Mouse (Mus musculus) testis, adult 2 months (tissue): ENCODE measurements at regions not wholly inside any gene's neighbourhood (a gene's known extent, or its start where the extent isn't known, plus 50 kb on each side); places are given as distances from the start of the nearest gene placed in this dataset.

Source experiments
- H3K27ac ChIP-seq: fragments of 200-500 bp; 2 replicates; pipeline ENCODE4 v1.5.1; 2012; ENCODE audit warnings: low read depth, low read length; ENCODE audit not compliant: control insufficient read depth, insufficient read depth
- H3K27me3 ChIP-seq: fragments of 200-500 bp; 2 replicates; pipeline ENCODE4 v1.6.1; 2012; ENCODE audit warnings: mild to moderate bottlenecking, low read length, moderate library complexity; ENCODE audit not compliant: control insufficient read depth, insufficient read depth
- H3K36me3 ChIP-seq: fragments of 200-500 bp; 2 replicates; pipeline ENCODE4 v1.6.1; 2012; ENCODE audit warnings: mild to moderate bottlenecking, low read length; ENCODE audit not compliant: control insufficient read depth, insufficient read depth
- H3K4me1 ChIP-seq: fragments of 200-500 bp; 2 replicates; pipeline ENCODE4 v1.6.1; 2012; ENCODE audit warnings: low read length; ENCODE audit not compliant: control insufficient read depth, insufficient read depth
- H3K4me3 ChIP-seq: fragments of 200-500 bp; 2 replicates; pipeline ENCODE4 v1.5.1; 2012; ENCODE audit warnings: low read depth, mild to moderate bottlenecking, low read length, moderate library complexity, mixed read lengths; ENCODE audit not compliant: control insufficient read depth
- CTCF ChIP-seq: fragments of 200-500 bp; IDR thresholded peaks from 2 replicates; pipeline ENCODE4 v1.5.1; 2012; ENCODE audit warnings: low read depth, mild to moderate bottlenecking, inconsistent platforms, low read length, moderate library complexity; ENCODE audit not compliant: control insufficient read depth, insufficient read depth, insufficient replicate concordance
- POLR2A ChIP-seq: fragments of 200-500 bp; IDR thresholded peaks from 2 replicates; pipeline ENCODE4 v1.6.1; 2012; ENCODE audit warnings: low read depth, mild to moderate bottlenecking, inconsistent platforms, low read length, moderate library complexity; ENCODE audit not compliant: control insufficient read depth

DNA sequence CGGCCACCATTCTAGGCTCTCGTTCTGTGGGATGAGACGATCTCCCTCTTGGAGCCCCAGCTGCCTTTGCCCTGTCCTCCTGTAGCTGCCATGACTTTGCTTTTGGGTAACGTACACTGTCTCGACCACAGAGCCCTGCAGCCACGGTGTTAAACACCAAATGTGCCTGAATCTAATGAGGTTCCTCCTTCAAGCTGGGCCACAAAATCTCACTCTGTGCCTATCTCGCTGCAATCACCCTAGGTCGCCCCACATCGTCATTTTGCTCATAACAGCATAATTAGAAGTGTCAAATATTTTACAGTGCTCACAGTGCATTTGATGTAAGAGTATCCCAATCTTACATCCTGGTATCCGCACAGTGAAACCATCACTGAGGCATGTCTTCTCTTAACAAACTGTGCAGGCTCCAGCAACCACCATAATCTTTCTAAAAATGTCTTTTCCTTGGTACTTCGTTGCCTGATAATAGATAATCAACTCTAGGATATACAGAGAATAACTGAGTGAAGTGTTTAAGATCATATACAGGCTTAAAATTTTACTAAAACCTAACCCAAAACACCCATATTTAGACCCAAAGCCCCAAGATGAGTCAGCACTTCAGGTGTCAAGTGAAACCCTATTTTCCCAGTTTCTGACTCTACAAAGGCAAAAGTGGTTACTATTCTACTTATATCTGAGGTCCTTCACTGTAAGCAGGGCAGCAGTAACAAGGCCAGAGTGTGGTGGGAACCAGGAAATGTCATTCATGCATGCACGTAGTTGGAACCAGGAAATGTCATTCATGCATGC lies 219.8 kb upstream of the Hs6st1 start:
- Histone ChIP-seq H3K4me1 (no peaks in the 10 kb centered on the region; the same call in none of the 2 replicates), H3K27me3 (no peaks in the 10 kb centered on the region), H3K36me3 (no peaks in the 10 kb centered on the region), H3K4me3 (no peak overlapping the region), H3K27ac (no peak overlapping the region)
- TF ChIP-seq CTCF, result no peak
- no peak for TF ChIP-seq POLR2A

DNA sequence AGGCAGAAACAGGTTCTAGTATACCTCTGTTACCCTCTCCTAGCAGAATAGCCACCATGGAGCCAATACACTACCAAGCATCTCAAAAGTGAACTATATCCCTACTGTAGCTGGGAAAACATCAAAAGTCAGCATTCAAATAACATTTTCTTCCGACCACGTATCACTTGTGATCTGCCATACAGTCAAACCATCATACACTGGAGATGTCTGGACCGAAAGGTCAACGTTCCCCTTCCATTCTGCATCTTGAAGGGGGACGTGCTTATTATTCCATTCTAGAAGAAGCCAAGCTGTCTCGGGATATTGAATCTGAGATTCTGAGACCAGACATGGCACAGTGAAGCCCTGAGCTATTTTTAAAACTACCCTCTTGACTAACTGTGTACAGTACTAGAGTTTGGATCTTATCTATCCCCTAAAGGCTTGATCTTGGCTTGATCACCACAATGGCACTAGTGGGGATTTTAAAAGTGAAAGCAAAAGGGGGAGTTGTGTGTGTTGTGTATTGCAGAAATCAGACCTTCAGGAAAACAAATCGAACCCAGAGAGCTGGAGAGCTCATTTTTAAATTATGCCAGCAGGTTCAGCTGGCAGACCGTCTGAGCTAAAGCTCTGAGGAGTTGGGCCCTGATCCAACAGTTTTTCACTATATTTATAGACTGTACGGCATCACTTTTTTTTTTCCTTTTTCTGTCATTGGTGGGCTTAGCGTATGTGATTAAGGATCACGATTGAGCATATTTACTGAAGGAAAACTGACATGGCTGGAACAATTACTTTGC lies 218.6 kb upstream of the Hs6st1 start:
- TF ChIP-seq CTCF, result no peak
- TF ChIP-seq POLR2A, result no peak
- Histone ChIP-seq H3K36me3 (no peaks in the 10 kb centered on the region), H3K27ac (no peak overlapping the region), H3K4me1 (no peaks in the 10 kb centered on the region; the same call in none of the 2 replicates), H3K4me3 (peak overlapping the region; percentile 51), H3K27me3 (no peaks in the 10 kb centered on the region)

DNA sequence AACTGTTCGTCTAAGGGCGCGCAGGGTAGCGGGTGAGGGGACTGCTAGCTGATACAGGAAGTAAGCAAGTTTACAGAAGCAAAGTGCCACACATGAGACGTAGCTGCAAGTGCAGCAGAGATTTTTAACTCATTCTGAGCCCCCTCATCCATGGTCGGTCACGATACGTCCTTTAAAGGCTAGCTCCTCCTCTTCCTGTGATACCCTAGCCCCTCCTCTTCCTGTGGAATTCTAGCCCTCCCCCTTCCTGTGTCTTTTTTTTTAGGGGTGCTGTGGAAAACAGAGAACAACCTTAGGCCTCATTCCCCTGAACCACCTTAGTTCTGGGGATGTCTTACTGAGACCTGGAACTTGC lies 218.0 kb upstream of the Hs6st1 start:
- no peaks in the 10 kb centered on the region for H3K36me3 ChIP-seq
- no peaks in the 10 kb centered on the region; the same call in none of the 2 replicates for H3K4me1 ChIP-seq
- H3K27ac ChIP-seq, result no peak overlapping the region
- H3K4me3 ChIP-seq, result peak overlapping the region; percentile 51
- no peaks in the 10 kb centered on the region for H3K27me3 ChIP-seq
- TF ChIP-seq CTCF (no peak), POLR2A (no peak)

DNA sequence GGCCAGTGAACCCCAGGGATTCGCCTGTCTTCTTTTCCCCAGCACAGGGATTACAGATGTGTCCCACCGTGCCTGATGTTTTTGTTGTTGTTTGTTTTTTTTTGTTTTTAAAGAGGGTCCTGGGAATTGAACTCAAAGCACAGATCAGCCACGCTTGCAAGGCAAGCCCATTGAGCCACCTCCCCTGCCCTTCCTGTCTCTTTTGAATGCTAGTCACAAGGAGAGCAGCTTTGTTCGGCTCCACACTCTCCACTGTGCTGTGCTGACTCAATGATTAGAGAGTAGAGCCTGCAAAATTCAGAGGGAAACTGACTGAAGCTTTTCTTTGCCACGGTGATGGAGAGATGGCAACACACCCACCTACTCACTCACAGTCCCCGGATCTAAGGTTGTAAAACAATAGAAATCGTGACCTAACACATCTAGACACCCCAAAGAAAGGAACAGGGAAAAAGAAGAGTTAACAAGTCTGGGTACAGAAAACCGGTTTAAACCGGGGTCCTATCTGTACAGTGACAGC lies 217.6 kb upstream of the Hs6st1 start:
- no peak overlapping the region for H3K4me3 ChIP-seq
- no peaks in the 10 kb centered on the region; the same call in none of the 2 replicates for H3K4me1 ChIP-seq
- TF ChIP-seq CTCF, result no peak
- TF ChIP-seq POLR2A, result no peak
- H3K27me3 ChIP-seq, result no peaks in the 10 kb centered on the region
- H3K36me3 ChIP-seq, result no peaks in the 10 kb centered on the region
- no peak overlapping the region for H3K27ac ChIP-seq

DNA sequence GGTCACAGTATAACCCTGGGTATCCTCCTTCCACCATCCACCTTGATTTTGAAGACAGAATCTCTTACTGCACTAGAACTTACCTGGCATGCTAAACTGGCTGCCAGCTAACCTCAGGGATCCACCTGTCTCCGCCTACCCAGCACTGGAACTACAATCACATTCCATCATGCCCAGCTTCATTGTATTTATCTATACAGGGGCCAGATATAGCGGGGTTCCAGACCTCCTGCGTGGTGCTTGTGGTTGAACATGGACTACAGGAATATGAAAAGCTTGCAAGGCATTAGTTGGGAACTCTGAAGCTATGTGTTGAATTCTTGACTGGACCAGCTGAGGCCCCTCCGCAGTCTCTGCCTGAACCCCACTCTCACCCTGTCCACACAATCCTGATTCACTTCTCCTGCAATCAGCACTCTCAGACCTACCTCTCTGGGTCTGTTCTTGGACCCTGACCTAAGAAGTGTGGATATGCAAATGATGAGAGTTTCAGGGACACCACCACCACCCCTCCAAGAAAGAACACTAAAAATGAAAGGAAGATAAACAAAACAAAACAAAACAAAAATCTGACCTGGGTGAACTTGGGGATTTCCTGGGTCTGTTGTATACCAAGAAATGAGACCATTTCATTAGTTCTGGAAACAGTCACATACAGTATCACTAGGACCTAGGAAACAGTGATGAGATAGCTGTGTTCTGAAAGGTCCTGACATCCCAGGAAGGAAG lies 216.4 kb upstream of the Hs6st1 start:
- Histone ChIP-seq H3K27ac (no peak overlapping the region), H3K4me1 (no peaks in the 10 kb centered on the region; the same call in none of the 2 replicates), H3K4me3 (no peak overlapping the region), H3K27me3 (no peaks in the 10 kb centered on the region), H3K36me3 (no peaks in the 10 kb centered on the region)
- no peak for TF ChIP-seq POLR2A
- TF ChIP-seq CTCF, result no peak

DNA sequence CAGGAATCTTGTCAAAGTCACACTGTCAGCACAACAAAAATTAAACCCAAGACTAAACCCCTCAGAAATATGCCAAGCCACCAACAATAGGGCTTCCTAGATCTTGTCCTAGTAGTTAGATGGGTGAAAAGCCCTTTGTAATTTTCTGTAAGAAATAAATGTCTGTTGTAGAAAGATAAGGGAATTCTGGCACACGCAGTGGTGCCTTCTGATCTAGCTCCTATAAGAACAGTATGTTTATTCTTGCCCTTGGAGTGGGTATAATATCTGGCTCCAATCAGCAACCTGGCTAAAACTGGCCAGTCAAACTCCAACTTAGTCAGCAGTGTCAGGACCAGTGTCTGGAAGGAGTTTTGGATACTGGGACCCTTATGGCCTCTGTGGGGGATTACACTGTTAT lies 215.2 kb upstream of the Hs6st1 start:
- TF ChIP-seq POLR2A (no peak), CTCF (no peak)
- Histone ChIP-seq H3K27ac (no peak overlapping the region), H3K4me3 (no peak overlapping the region)

More for the DNA sequence above, 215.2 kb upstream of the Hs6st1 start:
- Histone ChIP-seq H3K27me3 (no peaks in the 10 kb centered on the region), H3K36me3 (no peaks in the 10 kb centered on the region), H3K4me1 (no peaks in the 10 kb centered on the region; the same call in none of the 2 replicates)
